Mouse (Mus musculus): ENCODE data around the gene Mesp1.

Gene Mesp1

GRCm38 (mm10) chr7:79793688-79794087, at the start of gene Mesp1:
TSS of gene Mesp1 (minus strand) at chr7:79793788.
- in situ Hi-C loops (cut with MboI; ENCODE audit: unreplicated experiment in 2 of 2) = loop anchor here (10.0 to 25.0 kb wide), 10 partner anchors 121 to 1069 kb away; partner anchors contain the start of genes Man2a2 (in 2 of the 2), Rccd1 (in 1 of the 2) and Zscan2 (in 1 of the 2)

DNA sequence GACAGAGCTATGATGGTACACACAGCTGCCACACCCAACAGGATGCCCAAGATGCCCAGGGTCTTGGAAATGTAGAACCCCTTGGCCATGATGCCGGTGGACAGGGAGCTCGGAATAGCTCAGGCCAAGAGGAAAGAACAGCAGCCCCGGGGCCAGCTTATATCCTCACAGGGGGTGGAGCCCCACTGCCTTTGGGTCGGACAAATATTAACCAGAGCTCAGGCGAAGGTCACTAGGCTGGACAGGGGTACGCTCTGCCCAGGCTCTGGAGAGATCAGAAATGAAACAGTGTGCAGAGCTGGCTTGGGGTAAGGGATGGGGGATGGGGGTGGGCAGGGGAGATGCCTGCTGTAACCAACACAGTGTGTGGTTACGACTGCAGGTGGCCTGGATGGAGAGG, 48.6 kb upstream of the Mesp1 start:
- in situ Hi-C loops (cut with MboI; ENCODE audit: unreplicated experiment in 2 of 2) = loop anchor here in 1 of 2 experiments (25.0 kb wide), 1 partner anchor 1270 kb away; the partner anchor contains the start of gene Slc28a1

- in situ Hi-C loops (cut with MboI; ENCODE audit: unreplicated experiment in 2 of 2) = loop anchor here in 1 of 2 experiments (25.0 kb wide), 1 partner anchor 1275 kb away; the partner anchor contains the start of gene Slc28a1
Measured at GRCm38 (mm10) chr7:79837247-79837646, 43.7 kb upstream of the Mesp1 start.

DNA sequence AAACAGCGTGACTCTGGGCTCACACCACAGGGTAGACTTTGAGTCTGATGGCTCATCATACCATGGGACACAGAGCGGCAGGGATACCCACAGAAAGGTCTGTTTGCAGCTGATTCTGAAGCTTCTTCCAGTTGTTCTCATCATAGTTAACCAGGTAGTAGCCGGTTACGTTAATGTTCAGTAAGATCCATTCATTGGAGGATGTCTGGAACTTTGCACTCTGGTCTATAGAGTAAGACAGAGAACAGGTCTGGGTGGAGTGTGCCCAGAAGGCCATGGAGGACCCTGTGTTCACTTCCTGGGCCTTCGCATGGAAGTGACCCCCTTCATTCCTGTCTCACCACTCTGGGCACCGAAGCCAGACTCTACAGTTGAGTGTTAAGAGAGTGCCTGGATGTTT, 41.6 kb upstream of the Mesp1 start:
- in situ Hi-C loops (cut with MboI; ENCODE audit: unreplicated experiment in 2 of 2) = loop anchor here in 1 of 2 experiments (25.0 kb wide), 1 partner anchor 1277 kb away; the partner anchor contains the start of gene Slc28a1

GRCm38 (mm10) chr7:79832980-79833379, 39.4 kb upstream of the Mesp1 start:
- in situ Hi-C loops (cut with MboI; ENCODE audit: unreplicated experiment in 2 of 2) = loop anchor here in 1 of 2 experiments (25.0 kb wide), 1 partner anchor 1279 kb away; the partner anchor contains the start of gene Slc28a1

GRCm38 (mm10) chr7:79831585-79831984, 38.0 kb upstream of the Mesp1 start:
- in situ Hi-C loops (cut with MboI; ENCODE audit: unreplicated experiment in 2 of 2) = loop anchor here in 1 of 2 experiments (25.0 kb wide), 1 partner anchor 1281 kb away; the partner anchor contains the start of gene Slc28a1

DNA sequence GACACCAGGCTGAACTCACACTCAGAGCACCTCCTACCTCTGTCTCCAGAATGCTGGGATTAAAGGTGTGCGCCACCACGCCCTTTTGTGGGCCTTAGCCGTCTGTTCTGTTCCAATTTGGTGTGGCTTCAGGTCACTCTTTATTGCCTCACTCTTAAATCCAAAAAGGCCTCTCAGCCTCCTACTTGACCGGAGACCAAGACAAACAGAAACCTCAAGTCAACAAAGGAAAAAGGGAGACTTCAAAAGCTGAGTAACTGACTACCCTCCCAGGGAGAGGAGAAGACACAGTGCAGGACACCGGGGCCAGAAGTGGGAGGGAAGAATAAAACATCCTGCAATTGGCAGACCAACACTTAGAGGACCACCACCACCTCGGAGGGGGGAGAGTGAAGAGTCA, 37.6 kb upstream of the Mesp1 start:
- in situ Hi-C loops (cut with MboI; ENCODE audit: unreplicated experiment in 2 of 2) = loop anchor here in 1 of 2 experiments (25.0 kb wide), 1 partner anchor 1281 kb away; the partner anchor contains the start of gene Slc28a1

DNA sequence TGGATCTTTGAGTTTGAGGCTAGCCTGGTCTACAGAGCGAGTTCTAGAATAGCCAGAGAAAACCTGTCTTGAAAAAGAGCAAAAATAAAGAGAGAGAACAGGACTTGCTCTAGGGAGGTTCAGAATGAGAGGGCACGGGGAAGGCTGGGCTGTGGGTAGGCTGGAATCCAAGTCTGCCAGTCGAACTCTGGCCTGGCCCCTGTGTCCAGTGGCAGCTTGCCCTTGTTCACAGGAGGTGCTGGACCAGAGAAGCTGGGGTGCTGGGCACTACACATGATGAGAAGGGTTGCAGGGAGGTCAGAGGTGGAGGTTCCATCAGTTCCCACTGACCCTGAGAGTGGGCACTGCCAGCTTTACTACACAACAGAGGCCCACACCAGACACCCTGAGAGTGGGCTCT, 34.8 kb upstream of the Mesp1 start:
- in situ Hi-C loops (cut with MboI; ENCODE audit: unreplicated experiment in 2 of 2) = loop anchor here in 1 of 2 experiments (25.0 kb wide), 1 partner anchor 1284 kb away; the partner anchor contains the start of gene Slc28a1

GRCm38 (mm10) chr7:79822092-79822695, 28.6 kb upstream of the Mesp1 start:
- in situ Hi-C loops (cut with MboI; ENCODE audit: unreplicated experiment in 2 of 2) = no loop called here

DNA sequence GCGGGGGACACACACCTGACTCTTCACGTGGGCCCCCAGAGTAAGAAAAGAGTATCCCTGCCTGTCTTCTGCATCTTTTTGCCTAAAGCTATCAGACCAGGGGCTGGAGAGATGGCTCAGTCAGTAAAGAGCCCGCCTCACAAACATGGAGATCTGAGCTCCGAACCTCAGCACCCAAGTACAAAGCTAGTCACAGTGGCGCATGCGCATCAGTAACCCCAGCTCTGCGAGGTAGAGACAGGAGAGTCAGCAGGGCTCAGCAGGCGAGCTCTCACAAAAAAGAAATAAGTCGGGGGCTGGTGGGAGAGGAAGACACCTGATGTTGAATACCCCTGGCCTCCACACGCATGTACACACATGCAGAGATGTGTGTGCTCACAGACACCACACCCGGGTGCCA, 26.4 kb upstream of the Mesp1 start:
- in situ Hi-C loops (cut with MboI; ENCODE audit: unreplicated experiment in 2 of 2) = no loop called here

DNA sequence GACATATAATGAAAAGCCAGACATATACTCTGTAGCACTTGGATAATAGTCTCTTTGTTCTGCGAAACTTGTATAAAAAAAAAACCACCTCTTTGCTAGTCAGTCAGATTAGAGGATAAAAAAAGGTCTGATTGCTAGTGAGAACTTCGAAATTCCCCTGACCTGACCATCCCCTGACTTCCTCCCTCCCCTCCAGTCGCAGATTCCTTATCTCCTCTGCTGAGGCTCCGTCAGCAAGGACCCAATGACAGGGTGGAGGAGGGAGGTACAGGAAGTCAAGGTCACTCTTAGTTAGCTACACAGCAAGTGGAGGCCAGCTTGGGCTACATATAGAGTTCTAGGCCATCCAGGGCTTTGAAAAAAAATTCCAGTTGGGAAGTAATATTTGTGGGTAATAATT, 25.9 kb upstream of the Mesp1 start:
- in situ Hi-C loops (cut with MboI; ENCODE audit: unreplicated experiment in 2 of 2) = no loop called here

- in situ Hi-C loops (cut with MboI; ENCODE audit: unreplicated experiment in 2 of 2) = no loop called here
Measured at GRCm38 (mm10) chr7:79818321-79818720, 24.7 kb upstream of the Mesp1 start.

DNA sequence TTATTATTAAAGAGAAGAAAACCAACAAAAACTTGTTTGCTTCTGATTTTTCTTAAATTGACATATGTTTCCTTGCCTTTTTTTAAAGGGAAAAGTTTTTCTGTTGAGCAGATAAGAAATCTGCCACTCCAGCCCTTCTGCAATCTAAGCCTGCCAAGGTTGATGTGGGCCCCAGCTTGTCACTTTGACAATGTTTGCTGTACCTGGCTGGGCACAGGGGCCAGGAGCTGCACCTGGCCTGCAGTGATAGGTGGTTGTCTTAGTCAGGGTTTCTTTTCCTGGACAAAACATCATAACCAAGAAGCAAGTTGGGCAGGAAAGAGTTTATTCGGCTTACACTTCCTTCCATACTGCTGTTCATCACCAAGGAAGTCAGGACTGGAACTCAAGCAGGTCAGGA, 19.8 kb upstream of the Mesp1 start:
- in situ Hi-C loops (cut with MboI; ENCODE audit: unreplicated experiment in 2 of 2) = no loop called here

DNA sequence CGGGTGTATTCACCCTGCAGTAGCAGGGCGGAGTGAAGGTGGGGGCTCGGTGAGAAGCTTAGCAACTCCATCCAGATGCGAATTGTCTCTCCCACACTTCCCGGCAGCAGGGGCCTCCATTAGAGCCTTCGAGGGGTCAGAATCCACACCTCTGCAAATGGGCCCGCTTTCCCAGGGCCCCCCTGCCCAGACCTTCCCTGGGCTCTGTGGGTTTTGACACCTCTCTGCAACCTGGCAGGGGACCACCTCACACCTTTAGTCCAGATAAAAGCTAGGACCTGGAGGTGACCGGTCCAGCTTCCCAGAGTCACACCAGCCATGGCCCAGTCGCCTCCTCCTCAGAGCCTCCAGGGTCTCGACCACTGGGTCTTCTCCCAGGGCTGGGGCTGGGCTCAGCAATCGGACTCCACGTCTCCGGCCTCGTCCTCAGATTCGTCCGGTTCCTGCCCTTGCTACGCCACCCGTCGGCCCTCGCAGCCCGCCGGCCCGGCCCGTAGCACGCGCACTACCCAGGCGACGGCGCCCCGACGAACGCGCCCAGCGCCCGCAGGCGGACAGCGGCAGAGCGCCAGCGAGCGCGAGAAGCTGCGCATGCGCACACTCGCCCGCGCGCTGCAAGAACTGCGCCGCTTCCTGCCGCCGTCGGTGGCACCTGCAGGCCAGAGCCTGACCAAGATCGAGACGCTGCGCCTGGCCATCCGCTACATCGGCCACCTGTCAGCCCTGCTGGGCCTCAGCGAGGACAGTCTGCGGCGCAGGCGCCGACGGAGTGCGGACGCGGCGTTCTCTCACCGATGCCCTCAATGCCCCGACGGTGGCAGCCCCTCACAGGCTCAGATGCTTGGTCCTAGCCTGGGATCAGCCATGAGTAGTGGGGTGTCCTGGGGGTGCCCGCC, 17.3 kb upstream of the Mesp1 start, which contains the start of gene Mesp2:
TSS of gene Mesp2 (plus strand) at position 117 of the 896 bp plus-strand sequence.
- in situ Hi-C loops (cut with MboI; ENCODE audit: unreplicated experiment in 2 of 2) = no loop called here

GRCm38 (mm10) chr7:79808561-79808960, 15.0 kb upstream of the Mesp1 start:
- in situ Hi-C loops (cut with MboI; ENCODE audit: unreplicated experiment in 2 of 2) = no loop called here

DNA sequence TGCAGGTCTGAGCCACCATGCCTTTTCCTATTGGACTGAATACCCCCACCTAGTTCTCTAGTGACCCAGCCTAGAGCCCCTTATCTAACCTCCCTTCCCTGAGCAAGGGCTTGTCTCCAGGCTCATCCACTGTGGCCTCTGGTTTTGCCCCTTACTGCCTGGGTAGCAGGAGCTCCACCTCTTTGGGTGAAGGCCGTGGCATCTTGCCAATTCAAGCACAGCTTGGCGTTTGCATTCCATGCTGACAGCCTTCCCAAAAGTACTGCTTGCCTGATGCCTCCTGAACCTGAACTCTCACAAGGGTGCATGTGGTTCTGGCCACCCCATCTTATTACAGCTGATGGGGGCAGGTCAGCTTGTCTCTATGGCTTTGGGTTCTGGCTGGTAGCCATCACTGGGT, 10.3 kb upstream of the Mesp1 start:
- in situ Hi-C loops (cut with MboI; ENCODE audit: unreplicated experiment in 2 of 2) = no loop called here

DNA sequence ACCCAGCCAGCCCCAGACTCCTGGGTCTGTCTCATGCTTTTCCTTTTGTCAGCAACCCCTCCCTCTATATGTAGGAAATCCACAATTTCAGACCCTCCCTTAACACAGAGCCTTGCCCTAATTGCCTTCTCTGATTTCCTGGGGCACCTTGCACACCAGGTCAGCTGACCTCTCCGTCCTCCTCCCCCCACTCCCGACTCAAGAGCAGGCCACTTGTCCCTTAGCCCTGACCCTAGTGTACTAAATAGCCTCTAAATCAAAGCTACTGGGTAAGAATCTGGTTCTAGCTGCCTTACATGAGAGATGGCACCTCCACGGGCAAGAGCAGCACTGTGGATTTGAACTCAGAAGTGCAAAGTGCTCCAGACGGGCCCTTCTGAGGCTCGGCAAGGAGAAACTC, 8.4 kb upstream of the Mesp1 start:
- in situ Hi-C loops (cut with MboI; ENCODE audit: unreplicated experiment in 2 of 2) = no loop called here

- in situ Hi-C loops (cut with MboI; ENCODE audit: unreplicated experiment in 2 of 2) = no loop called here
Measured at GRCm38 (mm10) chr7:79801391-79801790, 7.8 kb upstream of the Mesp1 start.

DNA sequence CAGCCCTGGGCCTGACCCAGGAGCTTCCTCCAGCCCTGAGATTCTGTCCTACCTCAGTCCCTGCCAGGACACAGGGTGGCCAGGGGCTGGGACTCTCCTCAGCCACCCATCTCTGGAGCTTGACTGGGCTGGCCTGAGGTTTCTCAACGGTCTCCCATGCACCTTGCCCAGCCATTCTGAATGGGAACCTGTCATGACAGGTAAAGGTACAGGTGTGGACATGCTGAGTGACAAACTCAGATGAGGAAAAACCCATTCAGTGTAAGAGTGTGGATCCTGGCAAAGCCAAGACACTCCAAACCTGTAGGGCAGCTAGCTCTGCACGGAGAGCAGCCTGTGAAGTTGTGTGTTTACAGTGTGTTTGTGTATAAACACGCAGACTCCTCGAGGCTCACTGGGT, 6.7 kb upstream of the Mesp1 start:
- in situ Hi-C loops (cut with MboI; ENCODE audit: unreplicated experiment in 2 of 2) = no loop called here

DNA sequence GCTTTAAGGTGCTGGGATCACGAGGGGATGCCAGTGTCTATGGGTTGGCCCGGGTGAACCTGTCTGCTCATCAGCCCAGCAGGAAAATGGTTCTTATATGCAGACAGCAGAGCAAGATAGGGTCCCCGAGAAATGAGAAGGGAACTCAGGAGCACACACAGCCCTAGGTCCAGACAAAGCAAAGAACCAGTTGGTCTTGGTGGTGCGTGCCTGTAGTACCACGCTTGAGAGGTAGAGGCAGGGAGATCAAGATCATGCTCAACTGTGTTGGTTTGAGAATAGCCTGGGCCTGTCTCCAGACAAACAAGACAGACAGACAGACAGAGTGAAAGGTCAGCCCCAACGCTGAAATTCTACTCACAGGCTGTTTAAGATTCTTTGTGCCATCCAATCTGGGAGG, 5.9 kb upstream of the Mesp1 start:
- in situ Hi-C loops (cut with MboI; ENCODE audit: unreplicated experiment in 2 of 2) = loop anchor here (10.0 to 25.0 kb wide), 10 partner anchors 115 to 1063 kb away; partner anchors contain the start of genes Man2a2 (in 2 of the 2), Rccd1 (in 1 of the 2) and Zscan2 (in 1 of the 2)

GRCm38 (mm10) chr7:79799048-79799447, 5.5 kb upstream of the Mesp1 start:
- in situ Hi-C loops (cut with MboI; ENCODE audit: unreplicated experiment in 2 of 2) = loop anchor here (10.0 to 25.0 kb wide), 10 partner anchors 116 to 1063 kb away; partner anchors contain the start of genes Man2a2 (in 2 of the 2), Rccd1 (in 1 of the 2) and Zscan2 (in 1 of the 2)
